Mouse (Mus musculus) frontal cortex, adult (tissue): ENCODE data around the gene Sytl4.
A peak's percentile ranks its signal among the peaks of the same experiment; 100 is the strongest.

Experiments
- ATAC-seq: cut with Nextera tagmentation; 2 replicates; pipeline ENCODE4 v1.9.2; 2017; ENCODE audit warnings: mild to moderate bottlenecking, moderate library complexity, mixed read lengths; ENCODE audit not compliant: low TSS enrichment

Sytl4 gene

DNA sequence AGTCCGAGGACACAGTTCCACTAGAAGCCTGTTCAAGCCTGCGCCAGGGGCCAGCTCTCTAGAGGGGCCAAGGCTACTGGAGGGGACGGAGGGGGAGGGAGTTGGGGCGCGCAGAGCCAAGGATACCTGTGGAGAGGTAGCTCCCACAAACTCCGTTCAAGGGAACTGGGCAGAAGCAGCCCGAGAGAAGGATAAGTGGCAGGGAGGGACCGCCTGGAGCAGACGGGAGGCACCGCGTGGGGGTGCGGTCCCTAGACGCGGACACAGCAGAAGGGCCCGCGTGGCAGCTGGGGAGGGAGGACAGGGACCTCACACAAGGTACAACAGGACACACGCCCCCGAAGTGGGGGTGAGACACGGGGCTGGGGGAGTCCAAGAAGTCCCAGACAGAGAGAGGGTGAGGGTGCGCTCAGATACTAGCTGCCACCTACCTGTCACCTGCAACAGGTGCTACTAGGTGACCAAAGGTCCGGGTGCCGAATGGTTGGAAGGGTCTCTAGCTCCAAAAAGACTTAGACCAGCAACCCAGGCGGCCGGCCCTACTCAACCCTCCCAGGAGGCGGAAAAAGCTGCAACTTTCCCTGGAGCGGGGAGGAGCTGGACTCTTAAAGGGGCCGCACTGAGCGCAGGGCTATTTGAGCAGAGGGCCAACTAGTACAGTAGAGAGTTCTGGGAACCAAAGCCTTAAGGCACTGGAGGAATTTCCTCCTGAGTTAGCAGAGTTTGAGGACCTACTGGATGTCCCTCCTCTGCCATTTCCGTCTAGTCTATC, at the start of gene Sytl4:
Gene Sytl4, minus strand, starts transcription at position 582 of the 772 bp plus-strand sequence.
- ATAC-seq = no peak

- no peak for ATAC-seq
These were observed 39.1 kb upstream of the Sytl4 start for GRCm38 (mm10) chrX:134020664-134021063.

- ATAC-seq = peak; percentile 93
These were observed 37.4 kb upstream of the Sytl4 start for GRCm38 (mm10) chrX:134019005-134019404.

DNA sequence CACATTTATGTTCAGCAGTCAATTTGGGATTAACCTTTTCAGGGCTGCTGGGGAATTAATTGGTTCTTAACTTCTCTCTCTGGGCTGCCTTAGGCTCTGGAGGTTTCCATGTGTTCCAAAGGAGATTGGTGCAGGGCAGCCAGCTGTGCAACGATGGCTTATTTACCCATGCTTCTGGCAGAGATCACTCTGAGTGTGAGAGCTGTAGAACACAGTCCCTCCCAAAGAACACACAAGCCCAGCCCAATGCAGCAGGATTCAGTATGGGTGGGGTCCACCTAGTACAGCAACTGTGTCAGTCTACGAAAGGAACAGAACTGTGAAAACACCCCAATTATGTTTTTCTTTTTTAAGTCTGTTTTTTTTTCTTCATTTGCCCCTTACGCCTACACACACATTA, 14.3 kb upstream of the Sytl4 start:
- ATAC-seq = no peak

- no peak for ATAC-seq
These were observed 17.0 kb downstream of the Sytl4 start for GRCm38 (mm10) chrX:133964615-133965014.

DNA sequence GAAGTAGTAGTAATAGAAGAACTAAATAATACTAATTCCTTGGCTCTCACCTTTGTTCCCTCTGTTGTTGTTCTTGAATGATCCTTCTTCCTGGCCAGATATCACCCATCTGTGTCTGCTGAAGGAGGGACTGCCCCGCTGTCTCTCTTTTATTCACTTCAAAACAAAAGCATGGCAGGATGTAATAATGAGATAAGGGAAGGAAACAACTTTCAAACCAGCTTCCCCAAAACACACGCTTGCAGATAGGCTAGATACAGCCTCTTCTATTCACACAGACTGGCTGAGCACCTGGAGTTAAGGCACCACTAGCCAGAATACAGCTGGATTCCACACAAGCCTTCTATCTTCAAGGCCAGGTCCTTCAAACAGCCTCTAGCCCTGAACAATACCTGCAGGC, 21.0 kb downstream of the Sytl4 start:
- no peak for ATAC-seq

GRCm38 (mm10) chrX:133954661-133955060, 27.0 kb downstream of the Sytl4 start:
- no peak for ATAC-seq

GRCm38 (mm10) chrX:133947427-133947826, 34.2 kb downstream of the Sytl4 start:
- ATAC-seq = peak; percentile 80

- no peak for ATAC-seq
These were observed 42.1 kb downstream of the Sytl4 start for GRCm38 (mm10) chrX:133939561-133939960.

- ATAC-seq = no peak
These were observed 44.9 kb downstream of the Sytl4 start for GRCm38 (mm10) chrX:133936605-133937225.

DNA sequence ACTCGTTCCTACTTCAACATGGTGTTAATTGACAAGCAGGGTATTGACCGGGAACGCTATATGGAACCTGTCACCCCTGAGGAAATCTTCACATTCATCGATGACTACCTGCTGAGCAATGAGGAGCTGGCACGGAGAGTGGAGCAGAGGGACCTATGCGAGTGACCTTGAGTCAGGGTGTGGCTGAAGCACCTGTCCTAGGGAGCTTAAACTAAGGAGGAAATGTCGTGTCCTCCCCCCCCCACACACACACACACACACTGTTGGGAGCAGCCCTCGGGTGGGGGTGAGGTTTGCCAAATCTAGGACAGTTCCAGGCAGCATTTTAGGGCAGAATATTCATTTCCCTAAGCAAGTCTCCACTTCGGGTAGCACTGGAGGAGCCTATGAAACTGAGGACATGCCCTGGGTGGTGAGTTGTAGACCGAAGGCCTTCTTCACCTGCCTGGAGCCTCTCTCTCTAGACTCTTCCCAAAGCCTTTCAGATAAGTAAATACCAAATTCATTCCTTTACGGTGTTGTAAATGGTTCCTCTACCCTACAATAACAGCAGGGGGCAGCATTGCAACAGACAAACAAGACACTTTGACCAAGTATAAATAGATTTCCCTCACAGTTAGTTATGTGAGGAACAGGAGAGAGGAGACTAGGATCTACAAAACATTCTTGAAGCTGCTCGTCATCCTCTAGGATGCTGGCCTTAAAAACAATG, 50.2 kb downstream of the Sytl4 start:
- ATAC-seq = peak; percentile 87

DNA sequence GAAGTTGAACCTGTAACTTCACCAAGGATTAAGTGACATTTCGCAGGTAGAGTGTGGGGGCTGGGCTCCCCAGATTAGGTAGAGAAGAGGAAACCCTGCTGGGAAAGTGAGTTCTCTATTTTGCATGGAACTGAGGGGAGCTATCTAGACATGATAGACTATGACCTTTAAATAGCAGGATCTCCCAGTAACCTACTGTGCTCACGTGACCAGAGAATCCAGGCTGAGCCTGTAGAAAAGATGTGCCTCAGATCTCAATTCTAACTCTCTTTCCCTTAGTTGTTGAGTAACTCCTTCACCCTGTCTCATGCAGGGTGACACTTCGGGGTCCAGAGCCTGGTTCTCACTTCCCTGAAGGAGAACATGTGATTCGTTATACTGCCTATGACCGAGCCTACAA, 54.9 kb downstream of the Sytl4 start:
- ATAC-seq = no peak

GRCm38 (mm10) chrX:133921187-133921586, 60.4 kb downstream of the Sytl4 start:
- no peak for ATAC-seq

- no peak for ATAC-seq
These were observed 67.4 kb downstream of the Sytl4 start for GRCm38 (mm10) chrX:133914219-133914618.

DNA sequence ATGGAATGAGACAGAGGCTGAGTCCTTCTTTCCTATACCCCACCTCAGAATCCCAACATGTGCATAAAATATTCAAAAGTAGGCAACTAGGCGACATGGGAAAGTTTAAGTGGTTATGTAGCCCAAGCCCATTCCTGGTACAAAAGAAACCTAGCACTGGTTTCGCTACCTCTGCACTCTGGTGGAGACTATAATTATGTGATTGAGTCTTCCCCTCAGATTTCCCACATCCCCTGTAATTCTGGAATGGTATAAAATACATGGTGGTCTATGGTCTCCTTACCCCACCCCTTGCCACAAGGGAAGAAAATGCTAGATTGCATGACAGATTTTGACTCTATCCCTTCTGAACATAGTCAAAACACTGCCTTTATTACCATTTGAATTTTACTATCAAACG, 68.6 kb downstream of the Sytl4 start:
- ATAC-seq = no peak

DNA sequence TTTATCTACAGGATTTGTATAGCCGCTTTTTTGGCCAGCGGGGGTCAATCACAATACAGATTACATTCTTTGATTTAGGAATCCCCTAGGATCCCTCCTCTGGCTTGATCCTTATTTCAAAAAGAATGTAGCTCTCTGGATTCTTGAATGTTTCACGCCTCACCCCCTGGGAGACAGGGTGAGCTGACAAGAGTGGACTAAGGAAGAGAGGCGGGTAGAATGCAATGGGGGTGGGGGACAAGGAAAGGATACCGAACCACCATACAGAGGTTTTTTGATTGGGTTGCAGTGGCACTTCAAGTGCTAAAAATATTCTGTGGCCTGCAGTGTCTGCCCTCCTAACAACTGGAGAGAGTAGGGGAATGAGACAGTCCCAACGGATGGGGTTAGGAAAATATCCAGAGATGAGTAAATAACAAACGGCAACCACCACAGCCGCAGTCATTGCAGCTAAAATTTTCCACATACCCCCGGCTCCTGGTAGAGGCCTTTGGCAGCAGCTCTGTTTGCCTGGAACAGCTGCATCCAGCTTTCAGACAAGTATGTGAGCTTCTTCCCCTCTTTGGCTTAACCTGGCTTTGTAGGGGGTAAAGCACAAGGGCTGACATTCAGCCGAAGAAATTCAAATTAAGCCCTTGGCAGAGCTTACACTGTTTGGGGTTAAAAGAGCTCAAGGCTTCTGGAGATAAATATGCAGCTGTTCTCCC, 70.1 kb downstream of the Sytl4 start:
- ATAC-seq = no peak

DNA sequence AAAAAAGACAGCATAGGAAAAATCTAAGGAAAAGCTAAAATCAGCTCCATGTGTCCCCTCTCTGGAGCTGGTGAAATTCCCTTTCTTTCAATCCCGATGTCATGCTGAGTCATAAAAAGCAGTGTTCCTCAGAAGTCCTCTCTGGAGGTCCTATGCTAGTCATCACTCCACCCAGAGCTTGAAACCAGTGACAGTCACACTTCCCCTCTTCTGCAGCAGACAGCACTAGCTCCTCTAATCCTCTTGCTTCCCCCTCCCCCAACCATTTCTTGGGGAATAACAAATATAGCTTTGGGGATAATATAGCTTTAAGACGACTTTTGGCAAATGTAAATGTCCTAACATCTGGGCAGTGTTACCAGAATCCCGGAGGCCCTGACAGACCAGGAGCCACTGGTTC, 73.4 kb downstream of the Sytl4 start, which contains the start of gene Srpx2:
Gene Srpx2, plus strand, starts transcription at position 166 of the 400 bp plus-strand sequence.
- ATAC-seq = no peak; the same call in 1 of the 2 replicates

DNA sequence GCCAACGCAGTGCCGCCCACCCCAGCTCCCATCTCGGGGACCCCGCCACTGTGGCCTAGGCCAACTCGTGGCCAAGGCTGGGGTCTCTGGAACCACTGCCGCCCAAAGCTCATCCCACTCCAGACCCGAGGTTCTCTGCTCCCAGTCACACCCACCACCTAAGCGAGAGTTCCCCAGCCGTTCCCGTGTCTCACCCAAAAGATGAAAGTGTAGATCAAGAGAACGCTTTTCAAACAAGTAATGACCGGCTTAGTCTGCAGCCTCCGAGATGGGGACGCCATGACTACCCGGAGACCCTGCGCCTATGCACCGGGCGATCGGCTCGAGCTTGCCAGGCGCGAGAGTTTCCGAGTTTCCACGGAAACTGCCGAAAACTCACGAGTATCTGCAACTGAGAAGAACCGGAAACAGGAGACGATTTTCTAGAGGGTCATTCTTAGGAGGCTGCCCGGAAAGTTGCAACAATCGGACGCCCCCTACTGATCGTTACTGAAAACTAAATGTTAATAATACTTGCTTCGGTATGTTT, 83.5 kb downstream of the Sytl4 start, which contains the start of gene Tspan6:
Gene Tspan6, minus strand, starts transcription at position 416 of the 529 bp plus-strand sequence.
- ATAC-seq = peak; percentile 99

- ATAC-seq = peak; percentile 74
These were observed 93.5 kb downstream of the Sytl4 start for GRCm38 (mm10) chrX:133888111-133888510.

DNA sequence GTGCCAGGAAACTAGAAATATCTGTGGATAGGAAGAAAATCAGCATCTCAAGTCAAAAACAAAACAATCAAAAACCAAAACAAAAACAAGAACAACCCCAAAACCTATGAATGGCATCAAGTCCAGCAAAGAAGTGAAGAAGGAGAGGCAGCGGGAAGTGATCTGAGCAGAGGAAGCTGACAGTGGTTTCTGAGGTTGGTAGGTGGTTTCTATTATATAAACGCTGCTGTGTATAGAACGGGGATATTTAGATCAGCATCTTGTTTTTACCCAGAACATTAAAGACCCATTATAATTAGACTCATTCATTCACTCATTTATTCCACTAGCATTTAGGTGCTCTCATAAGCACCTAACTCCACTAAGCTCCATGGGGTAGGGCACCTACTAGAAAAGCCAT, 94.3 kb downstream of the Sytl4 start:
- no peak for ATAC-seq
